In genomic region chr14:105697398-105697797, GRCm38 (mm10) we compare ENCODE assay signal across 14 mouse cellular contexts.
DNase-seq lines count a peak whose midpoint lies in the region; ATAC-seq lines count a peak whose summit lies in the region.
"Had no signal": no experiment of that assay in that cellular context is flagged by ENCODE, and none has a peak within 500 bp of the region (broad histone marks: within the 10 kb centered on the region; RNA-seq: fewer than 3 reads in every experiment).

No protein-coding gene starts in this region.

- intact Hi-C loops in left cerebral cortex, postnatal 4 days (cut with DNase I) = no loop called here
- intact Hi-C loops in left cerebral cortex, postnatal 36 days (cut with DNase I) = no loop called here

- no peak for ATAC-seq in activated CD4-positive, CD25-positive, alpha-beta regulatory T cell, adult 4 months
- ATAC-seq: forebrain, embryonic 15.5 days; intestine, embryonic 16.5 days; lung, postnatal 0 days had no signal

- DNase-seq in adrenal gland, postnatal 10 days = peak; percentile 18
- DNase-seq in adrenal gland, adult 8-10 months = no peak
- peak; percentile 58 for DNase-seq in left cerebral cortex, postnatal 4 days
- DNase-seq in left cerebral cortex, postnatal 36 days (ENCODE audit: low spot score in 2 of 2) = no peak
- DNase-seq in cerebellum, adult 9-10 months = peak; percentile 95
- peak; percentile 6 for DNase-seq in skeletal muscle tissue, adult 2 months (ENCODE audit: low read depth, low spot score)
- no peak for DNase-seq in B cell, adult 2 months
- DNase-seq: heart, adult 2 months; right cerebral cortex, postnatal 14 days; thymus, postnatal 25 days had no signal

Comparison
In these comparisons a context has a peak if more than half of its experiments do, and no peak if none do; other contexts are left out.
1. DNase-seq: peak in adrenal gland, postnatal 10 days (single experiment), left cerebral cortex, postnatal 4 days (single experiment), cerebellum, adult 9-10 months (single experiment) and skeletal muscle tissue, adult 2 months (single experiment); none in adrenal gland, adult 8-10 months (single experiment), left cerebral cortex, postnatal 36 days (0 of 2) and B cell, adult 2 months (0 of 2).